Mouse (Mus musculus): ENCODE data around the gene Atl1.

Gene Atl1

GRCm38 (mm10) chr12:69892371-69893251 lies at the start of gene Atl1, which contains the start of gene Map4k5:
Gene Atl1 (plus strand): TSS chr12:69892614.
Gene Map4k5 (minus strand): TSS chr12:69893200.
- peak; percentile 91 for DNase-seq (ENCODE audit: low read depth, low spot score)

- DNase-seq (ENCODE audit: low read depth, low spot score) = peak; percentile 75
Observed at GRCm38 (mm10) chr12:69843531-69844445, 48.6 kb upstream of the Atl1 start.

GRCm38 (mm10) chr12:69845722-69846121 lies 46.7 kb upstream of the Atl1 start:
- DNase-seq (ENCODE audit: low read depth, low spot score) = no peak

GRCm38 (mm10) chr12:69846499-69846898 lies 45.9 kb upstream of the Atl1 start:
- DNase-seq (ENCODE audit: low read depth, low spot score) = no peak

- DNase-seq (ENCODE audit: low read depth, low spot score) = no peak
Observed at GRCm38 (mm10) chr12:69848083-69848878, 44.1 kb upstream of the Atl1 start.

GRCm38 (mm10) chr12:69852288-69852687 lies 40.1 kb upstream of the Atl1 start:
- no peak for DNase-seq (ENCODE audit: low read depth, low spot score)

GRCm38 (mm10) chr12:69853387-69853786 lies 39.0 kb upstream of the Atl1 start:
- no peak for DNase-seq (ENCODE audit: low read depth, low spot score)

GRCm38 (mm10) chr12:69853942-69854341 lies 38.5 kb upstream of the Atl1 start:
- DNase-seq (ENCODE audit: low read depth, low spot score) = no peak

GRCm38 (mm10) chr12:69855641-69856300 lies 36.6 kb upstream of the Atl1 start:
- DNase-seq (ENCODE audit: low read depth, low spot score) = no peak

GRCm38 (mm10) chr12:69856398-69856797 lies 36.0 kb upstream of the Atl1 start:
- DNase-seq (ENCODE audit: low read depth, low spot score) = no peak

- DNase-seq (ENCODE audit: low read depth, low spot score) = no peak
Observed at GRCm38 (mm10) chr12:69857597-69857996, 34.8 kb upstream of the Atl1 start.

GRCm38 (mm10) chr12:69858847-69859246 lies 33.6 kb upstream of the Atl1 start:
- DNase-seq (ENCODE audit: low read depth, low spot score) = no peak

- DNase-seq (ENCODE audit: low read depth, low spot score) = no peak
Observed at GRCm38 (mm10) chr12:69863505-69863904, 28.9 kb upstream of the Atl1 start.

- DNase-seq (ENCODE audit: low read depth, low spot score) = no peak
Observed at GRCm38 (mm10) chr12:69864164-69864692, 28.2 kb upstream of the Atl1 start.

GRCm38 (mm10) chr12:69867338-69867737 lies 25.1 kb upstream of the Atl1 start:
- DNase-seq (ENCODE audit: low read depth, low spot score) = no peak

GRCm38 (mm10) chr12:69871632-69872031 lies 20.8 kb upstream of the Atl1 start:
- no peak for DNase-seq (ENCODE audit: low read depth, low spot score)

- no peak for DNase-seq (ENCODE audit: low read depth, low spot score)
Observed at GRCm38 (mm10) chr12:69877842-69878363, 14.5 kb upstream of the Atl1 start.

- no peak for DNase-seq (ENCODE audit: low read depth, low spot score)
Observed at GRCm38 (mm10) chr12:69879172-69879665, 13.2 kb upstream of the Atl1 start.

GRCm38 (mm10) chr12:69879739-69880138 lies 12.7 kb upstream of the Atl1 start:
- no peak for DNase-seq (ENCODE audit: low read depth, low spot score)

GRCm38 (mm10) chr12:69881198-69881905 lies 11.1 kb upstream of the Atl1 start:
- no peak for DNase-seq (ENCODE audit: low read depth, low spot score)

Measured in mesoderm, embryonic 11.5 days (tissue).